Comparison of ENCODE assay signal across 19 mouse cellular contexts in the genomic region with DNA sequence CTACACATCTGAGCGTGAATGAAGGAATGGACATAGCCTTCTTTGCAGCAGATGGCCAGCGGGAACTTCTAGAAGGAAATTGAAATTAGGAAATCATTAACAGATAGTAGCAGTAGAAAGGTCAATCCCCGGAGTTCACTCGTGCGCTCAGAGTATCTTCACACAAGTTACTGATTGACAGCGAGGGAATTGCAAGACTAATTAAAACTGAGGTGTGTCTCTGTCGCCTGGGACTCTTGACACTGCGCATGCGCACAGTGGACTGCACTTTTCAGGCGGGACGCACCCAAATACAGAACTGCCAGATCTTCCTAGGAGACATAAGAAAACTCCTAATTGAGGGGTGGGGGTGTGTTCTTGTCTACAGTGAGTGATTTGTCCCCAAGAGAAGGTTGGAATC. TPM values are rescaled to one million over a fixed set of nuclear protein-coding genes. Genes with fewer than 3 reads are reported as not detected.
DNase-seq lines count a peak whose midpoint lies in the region; ATAC-seq and TF ChIP-seq lines count a peak whose summit lies in the region.
"Had no signal": no experiment of that assay in that cellular context is flagged by ENCODE, and none has a peak within 500 bp of the region (broad histone marks: within the 10 kb centered on the region; RNA-seq: fewer than 3 reads in every experiment).

No protein-coding gene starts in this region.

- no peak for TF ChIP-seq CTCF in Patski (IDR thresholded peaks at IDR 0.05)
- no peak for TF ChIP-seq CTCF in intestine, postnatal 0 days (IDR thresholded peaks at IDR 0.05; ENCODE audit: low read depth)
- no peak for TF ChIP-seq CTCF in thymus, adult 2 months (IDR thresholded peaks at IDR 0.05; ENCODE audit: borderline replicate concordance, control insufficient read depth, extremely low read depth, insufficient read depth, low read length, poor library complexity)

- no peaks in the 10 kb centered on the region for H3K36me3 ChIP-seq in intestine, postnatal 0 days (ENCODE audit: control insufficient read depth, insufficient read depth)
- H3K36me3 ChIP-seq in kidney, embryonic 15.5 days: no peaks in the 10 kb centered on the region
- H3K36me3 ChIP-seq in thymus, adult 2 months (ENCODE audit: control insufficient read depth, insufficient read depth, low read length): no peaks in the 10 kb centered on the region
- H3K36me3 ChIP-seq: forebrain, embryonic 12.5 days; heart, embryonic 13.5 days; hindbrain, embryonic 13.5 days; limb, embryonic 15.5 days; midbrain, embryonic 12.5 days; neural tube, embryonic 13.5 days had no signal

- no peaks in the 10 kb centered on the region for H3K27me3 ChIP-seq in Patski
- H3K27me3 ChIP-seq in intestine, postnatal 0 days (replicated peaks; ENCODE audit: control insufficient read depth, insufficient read depth, low read length): no peaks in the 10 kb centered on the region
- H3K27me3 ChIP-seq in kidney, embryonic 15.5 days: no peaks in the 10 kb centered on the region
- no peaks in the 10 kb centered on the region for H3K27me3 ChIP-seq in thymus, adult 2 months (ENCODE audit: control insufficient read depth, insufficient read depth, low read length)
- H3K27me3 ChIP-seq: forebrain, embryonic 12.5 days; heart, embryonic 13.5 days; hindbrain, embryonic 13.5 days; limb, embryonic 15.5 days; midbrain, embryonic 12.5 days had no signal

- no peak overlapping the region for H3K27ac ChIP-seq in intestine, postnatal 0 days (ENCODE audit: low read depth, low read length)
- H3K27ac ChIP-seq in kidney, embryonic 15.5 days: no peak overlapping the region
- H3K27ac ChIP-seq in thymus, adult 2 months (ENCODE audit: control insufficient read depth, insufficient read depth, low read length): no peak overlapping the region
- H3K27ac ChIP-seq: forebrain, embryonic 12.5 days; heart, embryonic 13.5 days; hindbrain, embryonic 13.5 days; limb, embryonic 15.5 days; midbrain, embryonic 12.5 days; neural tube, embryonic 13.5 days had no signal

- in situ Hi-C loops in Patski (cut with MboI; ENCODE audit: low pct_unique_long_range_greater_than_20kb): no loop called here

- POLR2A ChIA-PET in Patski (lab: Charles Lee): no interaction called here

- H3K4me3 ChIP-seq in intestine, postnatal 0 days (ENCODE audit: low read depth, low read length): no peak overlapping the region
- H3K4me3 ChIP-seq in kidney, embryonic 15.5 days (replicated peaks): no peak overlapping the region
- no peak overlapping the region for H3K4me3 ChIP-seq in thymus, adult 2 months (ENCODE audit: control insufficient read depth, insufficient read depth, low read length)
- H3K4me3 ChIP-seq: forebrain, embryonic 12.5 days; heart, embryonic 13.5 days; hindbrain, embryonic 13.5 days; limb, embryonic 15.5 days; midbrain, embryonic 12.5 days; neural tube, embryonic 13.5 days had no signal

- CTCF ChIA-PET in Patski (lab: Charles Lee): no interaction called here

- WGBS in intestine, postnatal 0 days: 40% methylated on average over 11 of the region's 11 CpGs
- 75% methylated on average over 11 of the region's 11 CpGs for WGBS in kidney, embryonic 15.5 days
- WGBS in thymus, adult 2 months: 96% methylated on average over 11 of the region's 11 CpGs

- peak overlapping the region; percentile 44; the same call in 1 of the 2 replicates for H3K4me2 ChIP-seq in intestine, postnatal 0 days (replicated peaks; ENCODE audit: low read depth)
- H3K4me2 ChIP-seq in kidney, embryonic 15.5 days: no peak overlapping the region
- H3K4me2 ChIP-seq: forebrain, embryonic 12.5 days; heart, embryonic 13.5 days; hindbrain, embryonic 13.5 days; limb, embryonic 15.5 days; midbrain, embryonic 12.5 days; neural tube, embryonic 13.5 days had no signal

- peak; percentile 21 for ATAC-seq in Patski
- ATAC-seq in intestine, postnatal 0 days: peak; percentile 92
- 0 out of 2 replicates have a peak, but pooled peaks have one; percentile 27 for ATAC-seq in kidney, embryonic 15.5 days (replicated peaks; ENCODE audit: low FRiP score)
- ATAC-seq in inflammation-experienced regulatory T-cells, adult 6 months: no peak
- ATAC-seq in CD4-positive, CD25-positive, alpha-beta regulatory T cell, adult 4 months: no peak

- H3K9me3 ChIP-seq in intestine, postnatal 0 days (ENCODE audit: control insufficient read depth): no peaks in the 10 kb centered on the region
- H3K9me3 ChIP-seq in kidney, embryonic 15.5 days (replicated peaks): no peaks in the 10 kb centered on the region
- H3K9me3 ChIP-seq: limb, embryonic 15.5 days; midbrain, embryonic 12.5 days; neural tube, embryonic 13.5 days had no signal

- peaks cover 15% of the 10 kb centered on the region for H3K4me1 ChIP-seq in intestine, postnatal 0 days (replicated peaks; ENCODE audit: control insufficient read depth, insufficient read depth, low read length)
- H3K4me1 ChIP-seq in kidney, embryonic 15.5 days: peaks cover 41% of the 10 kb centered on the region
- no peaks in the 10 kb centered on the region for H3K4me1 ChIP-seq in thymus, adult 2 months (replicated peaks; ENCODE audit: control insufficient read depth, insufficient read depth, low read length)

- no peak overlapping the region for H3K9ac ChIP-seq in intestine, postnatal 0 days (ENCODE audit: low read depth, low read length)
- H3K9ac ChIP-seq in kidney, embryonic 15.5 days: no peak overlapping the region
- H3K9ac ChIP-seq: forebrain, embryonic 12.5 days; heart, embryonic 13.5 days; hindbrain, embryonic 13.5 days; limb, embryonic 15.5 days; midbrain, embryonic 12.5 days; neural tube, embryonic 13.5 days had no signal

- no peak for DNase-seq in Patski (ENCODE audit: low read depth, low spot score)
- DNase-seq in kidney, postnatal 4 days: peak; percentile 66 to 81
- no peak for DNase-seq in thymus, adult 2 months
- DNase-seq: adrenal gland, adult 2 months; cerebellum, adult 9-10 months; gastrocnemius, postnatal 10 days; heart, adult 11 months; right cerebral cortex, adult 18-20 months; thymus, postnatal 25 days had no signal

- no peak for TF ChIP-seq POLR2A in thymus, adult 2 months (IDR thresholded peaks at IDR 0.05; ENCODE audit: control insufficient read depth, extremely low read depth, insufficient read depth, low read length, poor library complexity)

RNA-seq across cellular contexts. Expression of a gene that starts 39.3 kb away (rescaled TPM):
- 7.2 TPM for polyA plus RNA-seq in Patski (2021)
- polyA plus RNA-seq in intestine, postnatal 0 days (2015; fragmentation: Nextera tagmentation; extraction: Ambion mirVana): 0.81 and 1.2 TPM in 2 replicates
- 5.0 and 5.6 TPM in 2 replicates for polyA plus RNA-seq in kidney, embryonic 15.5 days (2015; fragmentation: Nextera tagmentation; extraction: Ambion mirVana)
- 0.63 and 0.80 TPM in 2 replicates for polyA plus RNA-seq in thymus, adult 2 months (2012; rRNA removed)
- not detected for polyA plus RNA-seq in inflammation-experienced regulatory T-cells, adult 6 months (2017; shearing (Covaris generic))
- polyA plus RNA-seq in CD4-positive, CD25-positive, alpha-beta regulatory T cell, adult 4 months (2017; shearing (Covaris generic)): under 1 TPM in 1 of 2 experiments, not detected in 1; 0.54 TPM

RNA-seq across cellular contexts. Expression of a gene that starts 45.6 kb away (rescaled TPM):
- polyA plus RNA-seq in Patski (2021): 53.8 TPM
- polyA plus RNA-seq in intestine, postnatal 0 days (2015; fragmentation: Nextera tagmentation; extraction: Ambion mirVana): 19.9 and 20.1 TPM in 2 replicates
- polyA plus RNA-seq in kidney, embryonic 15.5 days (2015; fragmentation: Nextera tagmentation; extraction: Ambion mirVana): 18.0 and 20.8 TPM in 2 replicates
- polyA plus RNA-seq in thymus, adult 2 months (2012; rRNA removed): 36.2 and 53.2 TPM in 2 replicates
- 10 to 100 TPM; 26.4 to 51.5 (median 39.3) TPM for polyA plus RNA-seq in inflammation-experienced regulatory T-cells, adult 6 months (2017; shearing (Covaris generic))
- polyA plus RNA-seq in CD4-positive, CD25-positive, alpha-beta regulatory T cell, adult 4 months (2017; shearing (Covaris generic)): 10 to 100 TPM; 25.3 to 38.9 TPM

RNA-seq across cellular contexts. Expression of a gene that starts 50.0 kb away (rescaled TPM):
- 0.33 TPM for polyA plus RNA-seq in Patski (2021)
- 0.43 and 0.91 TPM in 2 replicates for polyA plus RNA-seq in intestine, postnatal 0 days (2015; fragmentation: Nextera tagmentation; extraction: Ambion mirVana)
- polyA plus RNA-seq in kidney, embryonic 15.5 days (2015; fragmentation: Nextera tagmentation; extraction: Ambion mirVana): 0.19 and 0.23 TPM in 2 replicates
- 0.05 and 0.13 TPM in 2 replicates for polyA plus RNA-seq in thymus, adult 2 months (2012; rRNA removed)
- polyA plus RNA-seq in inflammation-experienced regulatory T-cells, adult 6 months (2017; shearing (Covaris generic)): not detected
- not detected for polyA plus RNA-seq in CD4-positive, CD25-positive, alpha-beta regulatory T cell, adult 4 months (2017; shearing (Covaris generic))

RNA-seq across cellular contexts. Expression of a gene that starts 57.4 kb away (rescaled TPM):
- polyA plus RNA-seq in Patski (2021): 24.7 TPM
- 12.5 and 12.9 TPM in 2 replicates for polyA plus RNA-seq in intestine, postnatal 0 days (2015; fragmentation: Nextera tagmentation; extraction: Ambion mirVana)
- polyA plus RNA-seq in kidney, embryonic 15.5 days (2015; fragmentation: Nextera tagmentation; extraction: Ambion mirVana): 55.0 and 59.3 TPM in 2 replicates
- 44.2 and 52.7 TPM in 2 replicates for polyA plus RNA-seq in thymus, adult 2 months (2012; rRNA removed)
- 1 to 10 TPM; 2.4 to 4.5 (median 3.5) TPM for polyA plus RNA-seq in inflammation-experienced regulatory T-cells, adult 6 months (2017; shearing (Covaris generic))
- polyA plus RNA-seq in CD4-positive, CD25-positive, alpha-beta regulatory T cell, adult 4 months (2017; shearing (Covaris generic)): 1 to 10 TPM; 3.3 to 4.7 TPM

Comparison
In these comparisons a context has a peak if more than half of its experiments do, and no peak if none do; other contexts are left out.
1. ATAC-seq: peak in Patski (single experiment), intestine, postnatal 0 days (single experiment) and kidney, embryonic 15.5 days (single experiment); none in inflammation-experienced regulatory T-cells, adult 6 months (single experiment) and CD4-positive, CD25-positive, alpha-beta regulatory T cell, adult 4 months (single experiment).
2. DNase-seq: peak in kidney, postnatal 4 days (2 of 2); none in Patski (single experiment) and thymus, adult 2 months (single experiment).